Mouse (Mus musculus): Measurements from ENCODE around the gene Tbx15.

Gene Tbx15

GRCm38 (mm10) chr3:99240213-99240720 is at the start of gene Tbx15:
Tbx15 (plus strand) TSS chr3:99240381.
- DNase-seq: no peak

GRCm38 (mm10) chr3:99193576-99193975 is 46.6 kb upstream of the Tbx15 start:
- DNase-seq: no peak

DNA sequence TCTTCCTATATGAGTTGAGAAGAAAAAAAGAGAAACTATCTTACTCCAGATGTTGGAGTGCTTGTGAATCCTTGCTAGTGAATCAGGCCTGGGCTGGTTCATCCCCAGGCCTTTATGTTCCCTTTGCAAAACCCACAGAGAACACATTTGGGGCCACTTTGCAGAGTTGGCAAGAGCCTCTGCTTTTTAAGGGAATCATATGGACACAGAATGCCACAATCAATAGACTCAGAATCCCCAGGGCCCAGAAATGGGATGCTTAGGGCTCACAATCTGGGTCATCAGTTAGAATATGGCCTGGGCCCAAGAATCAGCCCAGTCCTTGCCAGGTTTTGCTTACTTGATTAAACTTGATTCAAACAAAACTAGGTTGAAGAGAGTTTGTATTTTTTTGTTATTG is 36.9 kb upstream of the Tbx15 start:
- DNase-seq: peak in 1 of 2 experiments; percentile 16

DNA sequence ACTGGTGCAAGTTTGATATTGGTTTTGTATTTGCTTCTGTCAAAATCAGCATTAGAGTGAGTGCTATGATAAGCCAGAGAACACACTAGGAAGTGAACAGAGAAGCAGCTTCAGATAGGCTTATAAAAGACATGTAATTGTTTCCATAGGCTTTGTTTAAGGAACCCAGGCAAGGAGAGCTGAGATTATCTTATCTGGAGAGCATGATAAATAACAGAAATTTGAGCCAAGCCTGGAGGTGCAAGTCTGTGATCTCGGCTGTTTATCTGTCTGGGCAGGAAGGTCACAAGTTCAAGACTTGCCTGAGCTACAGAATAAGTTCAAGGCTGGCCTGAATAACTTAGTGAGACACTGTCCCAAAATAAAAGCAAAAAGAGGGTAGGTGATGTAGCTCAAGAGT is 31.8 kb upstream of the Tbx15 start:
- no peak for DNase-seq

DNA sequence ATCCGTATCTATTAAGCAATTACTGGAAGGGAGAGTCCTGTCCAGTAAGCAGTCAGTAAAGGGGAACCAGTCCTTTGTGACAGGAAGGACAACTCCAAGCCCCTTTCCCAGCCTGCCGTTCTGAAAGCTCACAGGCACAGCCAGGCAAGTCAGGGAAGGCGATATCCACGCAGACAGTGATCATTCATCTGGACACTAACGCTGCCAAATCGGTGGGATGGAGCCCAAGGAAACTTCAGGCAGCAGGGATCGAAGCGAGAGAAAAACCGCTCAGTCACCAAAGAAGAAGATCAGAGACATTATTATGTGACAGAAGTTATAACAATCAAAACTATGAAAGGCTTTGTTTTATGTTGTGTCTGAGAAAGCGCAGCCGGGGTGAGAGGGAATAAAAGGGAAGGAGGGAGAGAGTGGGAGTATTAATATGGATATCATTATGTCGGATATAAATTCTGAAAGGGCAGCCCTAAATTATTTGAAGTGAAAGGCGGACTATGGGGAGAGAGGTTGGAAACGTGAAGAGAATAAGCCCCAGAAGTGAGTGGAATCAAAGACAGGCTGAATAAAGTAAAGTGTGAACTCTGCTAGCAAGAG is 29.0 kb upstream of the Tbx15 start:
- no peak for DNase-seq

- no peak for DNase-seq
Measured at GRCm38 (mm10) chr3:99227807-99228206, 12.4 kb upstream of the Tbx15 start.

DNA sequence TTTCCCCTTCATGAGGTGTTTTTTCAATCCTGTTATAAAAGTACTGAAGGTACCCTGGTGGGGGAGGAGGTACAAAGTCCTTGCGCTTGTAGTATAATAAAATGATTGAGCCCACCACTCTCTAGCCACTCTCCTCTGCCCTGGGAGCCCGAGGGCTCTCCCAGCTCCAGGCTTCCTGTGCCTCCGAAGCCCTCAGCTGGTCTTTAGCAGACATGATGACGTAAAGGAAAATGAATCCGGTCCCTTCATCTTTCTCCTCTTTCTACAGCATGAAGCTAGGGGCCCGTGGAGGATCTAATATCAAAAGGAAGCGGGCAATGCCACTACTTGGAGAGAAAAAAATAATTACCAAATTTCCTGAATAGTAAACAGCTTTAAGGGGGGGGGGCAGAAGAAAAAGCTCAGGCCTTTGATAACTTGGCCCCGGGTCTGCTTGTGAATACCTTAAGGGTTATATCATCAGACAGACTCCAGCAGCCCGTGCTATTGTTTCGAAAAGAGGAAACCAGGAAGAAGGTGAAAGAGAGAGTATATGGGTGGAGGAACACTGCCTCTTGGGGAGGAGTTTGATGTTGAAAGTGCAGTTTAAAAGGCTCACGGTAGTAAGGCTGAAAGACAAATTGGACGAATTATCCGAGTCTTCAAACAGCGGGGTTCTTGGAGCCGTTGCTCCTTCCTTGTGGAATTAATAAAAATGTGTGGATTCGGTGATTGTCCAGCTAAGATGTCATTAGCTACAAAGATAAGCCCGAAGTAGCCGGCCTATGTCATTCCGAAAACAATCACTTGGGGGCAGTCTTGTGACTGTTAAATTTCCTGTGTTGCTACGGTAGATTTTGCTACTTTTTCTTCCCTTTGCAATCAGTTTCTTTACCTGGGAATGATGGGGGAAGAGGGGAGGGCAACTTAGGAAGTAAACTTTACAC is 6.5 kb upstream of the Tbx15 start:
- peak; percentile 64 to 75 for DNase-seq

DNA sequence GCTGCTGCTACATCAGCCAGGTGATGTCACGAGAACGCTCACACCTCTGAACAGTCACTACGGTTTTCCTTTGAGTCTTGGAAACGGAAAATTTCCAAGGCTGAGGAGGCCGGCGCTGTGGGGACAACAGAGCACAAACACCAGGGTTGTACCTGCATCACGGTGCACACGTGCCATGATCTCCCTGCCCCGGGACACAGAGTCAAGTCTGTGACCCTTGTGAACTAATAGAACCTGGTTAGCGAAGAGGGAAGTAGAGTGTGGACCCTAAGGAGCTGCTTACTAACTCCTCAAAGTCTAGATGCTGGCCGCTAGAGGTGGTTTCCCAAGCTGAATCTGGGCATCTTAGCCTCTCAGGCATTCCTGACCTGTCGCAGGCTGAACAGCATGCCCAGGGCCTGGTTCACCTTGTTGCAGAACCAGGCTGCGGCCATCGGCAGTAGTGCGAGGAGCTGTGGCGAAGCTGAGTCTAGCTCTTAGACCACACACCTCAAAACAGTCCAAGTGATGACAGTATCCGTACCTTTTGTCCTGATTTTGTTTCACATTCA is 5.8 kb upstream of the Tbx15 start:
- DNase-seq: no peak

DNA sequence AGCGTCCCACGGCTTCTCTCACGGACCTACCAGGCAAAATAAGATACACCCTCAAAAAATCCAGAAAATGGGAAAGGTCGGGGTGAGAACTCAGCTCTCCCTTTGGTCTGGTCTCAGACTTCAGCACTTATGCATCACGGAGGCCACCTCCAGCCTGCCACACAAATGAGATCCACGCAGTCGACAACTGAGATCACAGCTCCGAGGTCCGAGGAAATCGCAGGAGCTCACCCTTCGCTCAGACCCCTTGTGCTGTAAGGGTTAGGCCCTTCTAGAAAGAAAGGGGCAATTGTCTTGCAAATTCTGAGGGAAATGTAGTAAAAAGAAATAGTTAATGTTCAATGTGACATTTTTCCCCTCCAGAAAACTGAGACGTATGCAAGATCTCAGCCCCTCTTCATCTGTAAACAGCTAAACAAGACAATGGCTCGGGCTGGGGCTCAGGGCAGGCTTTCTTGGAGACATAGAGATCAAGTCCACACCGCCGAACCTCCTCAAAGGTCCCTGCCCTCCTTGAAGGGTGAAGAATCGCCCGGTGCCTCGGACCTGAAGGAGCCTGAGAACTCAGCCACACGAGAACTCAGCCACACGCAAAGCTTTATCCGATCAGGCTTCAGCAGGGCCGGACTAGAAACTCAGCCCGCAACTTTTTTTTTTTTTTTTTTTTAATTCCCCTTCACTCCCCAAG is 4.9 kb upstream of the Tbx15 start:
- no peak for DNase-seq

DNA sequence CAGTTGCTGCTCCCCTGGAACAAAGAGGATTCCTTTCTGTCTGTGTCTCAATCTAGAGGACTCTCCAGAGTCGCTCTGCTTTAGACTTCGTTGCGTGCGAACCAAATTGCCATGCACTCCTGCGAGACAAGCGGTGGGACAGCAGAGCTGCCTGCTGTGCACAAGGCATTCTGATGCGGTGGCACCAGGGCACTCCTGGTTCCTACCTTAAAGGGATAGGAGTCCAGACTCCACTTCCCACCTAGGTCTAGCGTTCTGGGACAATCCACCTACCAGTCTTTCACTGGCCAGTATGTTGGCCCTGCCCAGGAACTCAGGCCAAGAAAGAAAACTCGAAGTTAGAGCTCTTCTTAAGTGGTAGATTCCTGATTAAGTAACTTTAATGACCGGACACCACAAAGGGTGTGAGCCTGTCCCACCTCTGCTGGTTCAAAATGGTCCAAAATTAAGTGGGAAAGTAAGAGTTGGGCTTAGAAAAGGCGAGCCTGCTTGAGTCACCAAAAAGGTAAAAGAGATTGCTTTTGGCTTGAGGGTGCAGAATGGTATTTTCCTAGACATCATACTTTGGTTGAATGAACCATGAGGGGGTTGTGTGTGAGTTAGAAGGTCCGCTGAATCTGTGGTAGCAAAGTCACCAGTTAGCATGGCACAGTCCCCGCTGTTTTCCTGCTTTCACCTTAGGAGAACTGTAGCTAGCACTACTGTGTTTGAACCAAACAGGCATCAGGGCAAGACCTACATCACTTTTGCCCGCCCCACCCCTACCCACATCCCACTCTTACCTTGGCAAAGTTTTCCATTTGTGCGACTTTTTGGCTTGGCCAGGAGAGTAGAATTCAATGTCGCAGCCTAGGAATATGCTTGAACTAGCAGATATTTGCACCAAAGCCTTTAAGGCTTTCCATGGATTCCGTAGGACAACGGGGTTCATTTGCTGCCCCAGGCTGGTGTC is 4.1 kb upstream of the Tbx15 start:
- no peak for DNase-seq

- no peak for DNase-seq
Measured at GRCm38 (mm10) chr3:99238691-99239090, 1.5 kb upstream of the Tbx15 start.

- DNase-seq: no peak
Measured at GRCm38 (mm10) chr3:99239301-99240045, 708 bp upstream of the Tbx15 start.

DNA sequence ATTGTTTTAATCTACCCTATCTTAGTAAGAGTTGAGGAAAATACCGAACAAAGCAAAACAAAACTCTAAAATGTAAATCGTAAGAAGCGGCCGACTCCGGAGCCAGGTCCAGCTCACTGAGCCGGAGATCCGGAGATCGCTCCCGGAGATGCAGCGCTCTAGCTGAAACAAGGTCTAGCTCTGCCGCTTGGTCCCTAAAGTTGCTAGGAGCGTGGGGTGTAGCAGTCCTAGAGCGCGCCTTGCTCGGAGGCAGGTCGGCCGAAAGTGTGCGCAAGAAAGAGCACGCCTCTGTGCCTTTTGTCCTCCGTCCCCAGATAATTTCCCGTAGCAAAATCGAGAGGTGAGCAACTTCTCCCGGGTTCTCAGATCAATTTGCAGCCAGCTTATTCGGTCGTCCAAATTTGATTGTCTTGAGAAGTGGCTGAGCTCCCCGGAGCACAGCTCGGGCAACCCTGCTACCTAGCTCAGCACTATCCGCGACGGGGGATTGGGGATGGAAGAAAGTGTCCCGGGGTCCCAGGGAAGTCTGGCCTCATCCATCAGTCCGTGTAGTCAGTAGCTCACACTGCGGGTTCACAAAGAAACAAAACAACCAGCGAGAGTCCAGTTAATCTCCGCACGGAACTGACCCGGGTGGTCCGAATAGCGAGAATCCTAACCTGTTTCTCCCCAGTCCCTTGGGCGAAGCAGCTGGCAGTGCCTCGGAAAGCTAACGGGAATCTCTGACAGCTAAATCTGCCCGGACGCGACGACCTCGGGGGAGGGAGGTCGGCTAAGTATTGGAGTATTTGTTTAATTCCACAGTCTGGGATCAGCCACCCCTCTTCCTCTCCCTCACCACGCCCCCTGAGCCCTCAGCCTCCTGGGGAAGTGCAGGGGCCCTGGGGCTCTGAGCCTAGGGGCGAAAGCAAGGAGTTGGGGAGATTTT is 894 bp downstream of the Tbx15 start:
- no peak for DNase-seq

DNA sequence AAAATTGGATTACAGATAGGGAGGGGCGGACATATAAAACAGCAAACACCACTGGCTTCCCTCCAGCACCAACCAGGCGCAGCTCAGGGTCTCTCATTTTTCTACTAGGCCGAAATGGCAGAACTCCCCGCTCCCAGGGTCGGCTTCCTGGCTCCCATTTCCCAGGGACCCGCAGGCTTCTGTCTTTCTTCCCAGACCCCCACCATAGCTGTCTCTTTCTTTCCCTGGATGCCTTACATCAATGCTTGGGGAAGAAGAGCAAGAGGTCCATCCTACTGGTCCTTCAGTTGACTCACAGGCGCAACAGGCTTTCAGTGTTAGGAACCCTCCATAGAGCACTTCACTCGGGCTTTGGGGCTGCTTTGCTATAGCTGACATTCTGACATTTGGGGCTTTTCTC is 2.3 kb downstream of the Tbx15 start:
- DNase-seq: no peak

GRCm38 (mm10) chr3:99245341-99245740 is 5.2 kb downstream of the Tbx15 start:
- DNase-seq: no peak

- DNase-seq: no peak
Measured at GRCm38 (mm10) chr3:99246629-99247028, 6.4 kb downstream of the Tbx15 start.

DNA sequence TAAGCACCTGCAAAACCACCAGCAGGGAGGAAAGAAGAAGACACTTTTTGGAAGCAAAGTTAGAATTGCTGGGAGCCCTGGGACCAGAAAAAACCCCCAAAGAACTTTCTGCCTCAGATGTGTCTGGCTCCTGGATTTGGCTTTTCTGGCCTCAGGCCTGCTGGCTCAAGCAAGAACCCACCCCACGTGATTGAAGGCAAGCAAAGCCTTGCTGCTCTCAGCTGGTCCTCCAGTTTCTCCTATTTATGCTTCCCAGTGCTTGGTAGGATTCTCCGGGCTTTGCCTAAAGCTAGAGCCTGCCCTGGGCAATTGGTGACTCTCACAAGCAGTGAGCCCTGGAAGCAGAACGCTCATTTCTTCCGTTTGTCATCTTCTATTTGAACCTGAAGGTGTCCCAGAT is 7.4 kb downstream of the Tbx15 start:
- no peak for DNase-seq

DNA sequence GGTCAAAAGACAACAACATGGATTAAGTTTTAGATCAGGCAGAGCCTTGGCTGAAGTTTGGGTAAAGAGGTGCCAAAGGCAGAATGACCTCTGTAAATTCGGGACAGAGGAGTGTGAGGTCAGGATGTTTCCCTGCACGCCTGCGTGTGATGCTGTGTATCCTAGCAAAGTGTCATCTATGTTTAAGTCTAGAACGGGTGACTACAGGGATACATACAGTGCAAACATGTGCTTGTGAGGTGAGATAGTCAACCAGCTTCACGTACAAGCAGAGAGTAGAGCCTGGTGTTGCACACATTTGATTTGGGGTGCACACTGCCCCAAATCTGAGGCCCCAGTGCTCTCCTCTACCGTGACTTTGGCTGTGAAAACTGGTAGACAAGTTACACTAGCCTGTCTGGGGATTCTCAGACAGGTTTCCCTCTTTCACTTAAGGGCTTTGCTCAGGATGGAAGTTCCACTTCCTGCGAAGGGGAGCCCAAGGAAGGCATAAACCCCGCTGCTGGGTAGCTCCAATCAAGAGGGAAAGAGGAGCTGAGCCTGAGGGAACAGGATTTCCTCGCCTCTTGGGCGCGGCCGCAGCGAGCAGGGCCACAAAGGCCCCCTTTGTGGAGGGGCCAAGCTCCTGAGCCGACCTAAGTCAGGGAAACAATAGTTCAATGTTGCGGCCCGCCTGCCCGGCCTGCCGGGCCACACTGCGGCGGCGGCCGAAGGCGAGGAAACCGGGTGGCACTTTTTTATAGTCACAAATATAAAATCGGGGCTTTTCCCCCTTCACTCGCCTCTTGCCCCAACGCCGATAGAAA is 8.0 kb downstream of the Tbx15 start:
- no peak for DNase-seq
